Mouse (Mus musculus): ENCODE data around the gene Mob2.

Gene Mob2

GRCm38 (mm10) chr7:142055431-142055830 lies 5.4 kb downstream of the Mob2 start:
- peaks cover 25% of the 10 kb centered on the region for H3K36me3 ChIP-seq (ENCODE audit: insufficient read depth, low read length)
- H3K9me3 ChIP-seq (ENCODE audit: low read length) = no peaks in the 10 kb centered on the region
- no peaks in the 10 kb centered on the region for H3K27me3 ChIP-seq (ENCODE audit: insufficient read depth, low read length)
- H3K4me3 ChIP-seq (replicated peaks; ENCODE audit: low read length) = no peak overlapping the region
- peaks cover 21% of the 10 kb centered on the region for H3K4me1 ChIP-seq (replicated peaks; ENCODE audit: low read depth, low read length)
- TF ChIP-seq CTCF (conservative IDR thresholded peaks at IDR 0.05; ENCODE audit: low read length) (no peak), POU5F1 (IDR thresholded peaks at IDR 0.05; ENCODE audit: borderline replicate concordance, low read length) (no peak), NANOG (IDR thresholded peaks at IDR 0.05; ENCODE audit: borderline replicate concordance, low read length) (no peak)

GRCm38 (mm10) chr7:142050536-142050935 lies 10.3 kb downstream of the Mob2 start:
- Histone ChIP-seq H3K9me3 (ENCODE audit: low read length) (no peaks in the 10 kb centered on the region), H3K27me3 (ENCODE audit: insufficient read depth, low read length) (no peaks in the 10 kb centered on the region), H3K36me3 (ENCODE audit: insufficient read depth, low read length) (peaks cover 12% of the 10 kb centered on the region), H3K4me1 (replicated peaks; ENCODE audit: low read depth, low read length) (peaks cover 28% of the 10 kb centered on the region), H3K4me3 (replicated peaks; ENCODE audit: low read length) (no peak overlapping the region)
- TF ChIP-seq POU5F1 (IDR thresholded peaks at IDR 0.05; ENCODE audit: borderline replicate concordance, low read length) = no peak
- TF ChIP-seq NANOG (IDR thresholded peaks at IDR 0.05; ENCODE audit: borderline replicate concordance, low read length) = no peak

DNA sequence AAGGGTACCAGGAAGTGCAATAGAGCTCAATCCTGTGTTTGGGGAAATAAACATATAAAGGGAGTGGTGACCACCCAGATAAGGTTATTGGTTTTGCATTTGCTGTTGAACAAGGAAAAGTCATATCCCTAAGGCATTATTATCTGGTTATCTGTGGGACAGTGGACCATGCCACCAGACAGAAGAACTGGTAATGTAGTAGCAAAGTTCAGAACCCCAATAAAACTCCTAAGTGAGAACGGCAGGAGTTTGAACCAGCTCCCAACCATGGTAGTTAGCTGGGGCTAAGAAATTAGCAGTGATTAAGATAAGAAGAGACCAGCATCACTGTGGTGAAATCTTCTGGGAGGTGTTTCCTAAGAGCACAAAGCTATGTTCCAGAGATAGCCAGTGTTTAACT lies 14.9 kb downstream of the Mob2 start:
- TF ChIP-seq CTCF (conservative IDR thresholded peaks at IDR 0.05; ENCODE audit: low read length) (no peak), NANOG (IDR thresholded peaks at IDR 0.05; ENCODE audit: borderline replicate concordance, low read length) (no peak), POU5F1 (IDR thresholded peaks at IDR 0.05; ENCODE audit: borderline replicate concordance, low read length) (no peak)
- Histone ChIP-seq H3K9me3 (ENCODE audit: low read length) (no peaks in the 10 kb centered on the region), H3K4me1 (replicated peaks; ENCODE audit: low read depth, low read length) (peaks cover 34% of the 10 kb centered on the region), H3K4me3 (replicated peaks; ENCODE audit: low read length) (no peak overlapping the region), H3K36me3 (ENCODE audit: insufficient read depth, low read length) (peaks cover 2% of the 10 kb centered on the region; the same call in 1 of the 2 replicates), H3K27me3 (ENCODE audit: insufficient read depth, low read length) (no peaks in the 10 kb centered on the region)

GRCm38 (mm10) chr7:142045344-142045743 lies 15.5 kb downstream of the Mob2 start:
- Histone ChIP-seq H3K36me3 (ENCODE audit: insufficient read depth, low read length) (peaks cover 2% of the 10 kb centered on the region; the same call in 1 of the 2 replicates), H3K9me3 (ENCODE audit: low read length) (no peaks in the 10 kb centered on the region), H3K4me3 (replicated peaks; ENCODE audit: low read length) (no peak overlapping the region)

DNA sequence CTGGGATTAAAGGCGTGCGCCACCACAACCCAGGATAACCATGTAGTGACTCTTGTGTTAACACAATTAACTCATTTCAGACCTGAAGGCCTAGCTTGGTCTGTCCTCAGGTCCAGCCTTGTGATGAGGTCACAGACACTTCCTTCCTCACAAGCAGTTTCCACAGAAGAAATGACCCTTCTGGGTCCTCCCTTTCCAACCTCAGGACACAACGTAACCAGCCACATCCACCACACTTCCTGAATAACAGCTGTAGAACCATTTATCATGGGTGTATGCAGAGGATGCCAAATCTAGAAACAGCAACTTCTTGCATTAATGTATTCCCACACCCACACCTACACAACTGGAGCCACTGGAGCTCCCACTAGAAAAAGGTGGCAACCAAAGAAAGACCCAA lies 20.1 kb downstream of the Mob2 start:
- TF ChIP-seq POU5F1 (IDR thresholded peaks at IDR 0.05; ENCODE audit: borderline replicate concordance, low read length) = no peak
- no peak for TF ChIP-seq CTCF (conservative IDR thresholded peaks at IDR 0.05; ENCODE audit: low read length)
- TF ChIP-seq NANOG (IDR thresholded peaks at IDR 0.05; ENCODE audit: borderline replicate concordance, low read length) = no peak
- H3K27me3 ChIP-seq (ENCODE audit: insufficient read depth, low read length) = no peaks in the 10 kb centered on the region

More at GRCm38 (mm10) chr7:142045344-142045743, 15.5 kb downstream of the Mob2 start:
- Histone ChIP-seq H3K27me3 (ENCODE audit: insufficient read depth, low read length) (no peaks in the 10 kb centered on the region), H3K4me1 (replicated peaks; ENCODE audit: low read depth, low read length) (peaks cover 34% of the 10 kb centered on the region)
- TF ChIP-seq CTCF (conservative IDR thresholded peaks at IDR 0.05; ENCODE audit: low read length) (no peak), POU5F1 (IDR thresholded peaks at IDR 0.05; ENCODE audit: borderline replicate concordance, low read length) (no peak), NANOG (IDR thresholded peaks at IDR 0.05; ENCODE audit: borderline replicate concordance, low read length) (no peak)

DNA sequence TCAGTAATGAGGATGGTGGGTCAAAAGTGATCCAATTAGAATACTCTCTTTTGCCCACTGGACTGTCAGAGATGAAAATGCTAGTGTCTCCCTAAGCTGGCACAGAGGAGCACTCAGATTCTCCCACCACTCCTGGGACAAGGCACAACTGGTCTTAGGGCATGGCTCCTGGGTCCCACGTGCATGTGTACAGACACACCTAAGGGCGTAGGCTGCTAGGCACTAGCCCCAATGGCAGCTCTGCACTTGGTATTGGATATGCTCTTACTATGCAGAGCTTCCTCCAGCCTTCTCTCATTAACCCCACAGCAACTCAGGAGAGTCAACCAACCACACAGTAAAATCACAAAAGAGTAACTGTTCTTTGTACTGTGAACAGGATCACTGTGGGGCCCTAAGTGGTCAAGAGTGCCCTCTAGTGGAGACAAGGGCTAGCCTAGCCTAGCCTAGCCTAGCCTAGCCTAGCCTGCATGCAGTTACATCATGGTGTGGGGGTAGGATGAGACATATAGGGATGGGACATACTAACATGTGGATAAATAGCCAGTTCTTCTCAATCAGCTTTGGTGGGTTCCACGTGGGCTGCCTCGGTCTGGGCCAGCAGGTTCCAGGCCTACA lies 23.2 kb downstream of the Mob2 start:
- Histone ChIP-seq H3K9me3 (ENCODE audit: low read length) (no peaks in the 10 kb centered on the region), H3K36me3 (ENCODE audit: insufficient read depth, low read length) (peaks cover 6% of the 10 kb centered on the region; the same call in 1 of the 2 replicates)
- TF ChIP-seq CTCF (conservative IDR thresholded peaks at IDR 0.05; ENCODE audit: low read length) (peak; percentile 88), NANOG (IDR thresholded peaks at IDR 0.05; ENCODE audit: borderline replicate concordance, low read length) (no peak)

More for the DNA sequence above, 20.1 kb downstream of the Mob2 start:
- no peaks in the 10 kb centered on the region for H3K36me3 ChIP-seq (ENCODE audit: insufficient read depth, low read length)
- peaks cover 10% of the 10 kb centered on the region for H3K4me1 ChIP-seq (replicated peaks; ENCODE audit: low read depth, low read length)
- no peak overlapping the region for H3K4me3 ChIP-seq (replicated peaks; ENCODE audit: low read length)
- H3K9me3 ChIP-seq (ENCODE audit: low read length) = no peaks in the 10 kb centered on the region

GRCm38 (mm10) chr7:142035048-142035811 lies 25.6 kb downstream of the Mob2 start:
- H3K4me3 ChIP-seq (replicated peaks; ENCODE audit: low read length) = no peak overlapping the region
- peaks cover 11% of the 10 kb centered on the region for H3K4me1 ChIP-seq (replicated peaks; ENCODE audit: low read depth, low read length)
- no peaks in the 10 kb centered on the region for H3K27me3 ChIP-seq (ENCODE audit: insufficient read depth, low read length)
- peaks cover 6% of the 10 kb centered on the region; the same call in 1 of the 2 replicates for H3K36me3 ChIP-seq (ENCODE audit: insufficient read depth, low read length)
- no peaks in the 10 kb centered on the region for H3K9me3 ChIP-seq (ENCODE audit: low read length)
- TF ChIP-seq POU5F1 (IDR thresholded peaks at IDR 0.05; ENCODE audit: borderline replicate concordance, low read length) (no peak), CTCF (conservative IDR thresholded peaks at IDR 0.05; ENCODE audit: low read length) (no peak), NANOG (IDR thresholded peaks at IDR 0.05; ENCODE audit: borderline replicate concordance, low read length) (no peak)

More for the DNA sequence above, 23.2 kb downstream of the Mob2 start:
- H3K4me3 ChIP-seq (replicated peaks; ENCODE audit: low read length) = no peak overlapping the region
- peaks cover 11% of the 10 kb centered on the region for H3K4me1 ChIP-seq (replicated peaks; ENCODE audit: low read depth, low read length)
- H3K27me3 ChIP-seq (ENCODE audit: insufficient read depth, low read length) = no peaks in the 10 kb centered on the region

- no peak overlapping the region for H3K4me3 ChIP-seq (replicated peaks; ENCODE audit: low read length)
- no peak for TF ChIP-seq POU5F1 (IDR thresholded peaks at IDR 0.05; ENCODE audit: borderline replicate concordance, low read length)
- no peak for TF ChIP-seq NANOG (IDR thresholded peaks at IDR 0.05; ENCODE audit: borderline replicate concordance, low read length)
- TF ChIP-seq CTCF (conservative IDR thresholded peaks at IDR 0.05; ENCODE audit: low read length) = no peak
- H3K27me3 ChIP-seq (ENCODE audit: insufficient read depth, low read length) = no peaks in the 10 kb centered on the region
- H3K36me3 ChIP-seq (ENCODE audit: insufficient read depth, low read length) = peaks cover 6% of the 10 kb centered on the region; the same call in 1 of the 2 replicates
- peaks cover 11% of the 10 kb centered on the region for H3K4me1 ChIP-seq (replicated peaks; ENCODE audit: low read depth, low read length)
- H3K9me3 ChIP-seq (ENCODE audit: low read length) = no peaks in the 10 kb centered on the region
Observed at GRCm38 (mm10) chr7:142034198-142034597, 26.7 kb downstream of the Mob2 start.

Data from E14TG2a.4 (cell line).